ENCODE assay signal across 25 mouse cellular contexts in genomic region chr8:28125021-28125420, GRCm38 (mm10).
"Had no signal": no experiment of that assay in that cellular context is flagged by ENCODE, and none has a peak within 500 bp of the region (broad histone marks: within the 10 kb centered on the region; RNA-seq: fewer than 3 reads in every experiment).

No protein-coding gene starts in this region.

- H3K4me1 ChIP-seq: limb, embryonic 10.5 days; limb, embryonic 13.5 days; liver, embryonic 12.5 days; liver, embryonic 15.5 days; lung, embryonic 15.5 days; megakaryocyte, embryonic 14.5 days; midbrain, embryonic 10.5 days; midbrain, embryonic 13.5 days; neural tube, embryonic 12.5 days; neural tube, embryonic 15.5 days had no signal

- H3K9me3 ChIP-seq: limb, embryonic 10.5 days; limb, embryonic 13.5 days; liver, embryonic 12.5 days; liver, embryonic 15.5 days; lung, embryonic 15.5 days; megakaryocyte, embryonic 14.5 days; midbrain, embryonic 10.5 days; midbrain, embryonic 13.5 days; neural tube, embryonic 12.5 days; neural tube, embryonic 15.5 days had no signal

- H3K27me3 ChIP-seq: limb, embryonic 13.5 days; liver, embryonic 12.5 days; liver, embryonic 15.5 days; lung, embryonic 15.5 days; megakaryocyte, embryonic 14.5 days; midbrain, embryonic 13.5 days; neural tube, embryonic 12.5 days; neural tube, embryonic 15.5 days had no signal

- H3K27ac ChIP-seq: left cerebral cortex, adult 2 months; limb, embryonic 10.5 days; limb, embryonic 13.5 days; liver, embryonic 12.5 days; liver, embryonic 15.5 days; lung, embryonic 15.5 days; midbrain, embryonic 10.5 days; midbrain, embryonic 13.5 days; neural tube, embryonic 12.5 days; neural tube, embryonic 15.5 days; stomach, postnatal 0 days had no signal

- ATAC-seq: liver, embryonic 12.5 days; midbrain, embryonic 13.5 days had no signal

- H3K4me2 ChIP-seq: limb, embryonic 13.5 days; liver, embryonic 12.5 days; liver, embryonic 15.5 days; lung, embryonic 15.5 days; midbrain, embryonic 13.5 days; neural tube, embryonic 12.5 days; neural tube, embryonic 15.5 days had no signal

- DNase-seq: kidney, postnatal 10 days; kidney, postnatal 36 days; layer of hippocampus, postnatal 36 days; liver; lung, adult 18-20 months; lung, postnatal 10 days; lung, postnatal 36 days; right cerebral cortex, adult 18-20 months; right cerebral cortex, postnatal 14 days; right cerebral cortex, postnatal 4 days; thymus, adult 2 months; thymus, postnatal 14 days; thymus, postnatal 4 days had no signal

- H3K4me3 ChIP-seq: left cerebral cortex, adult 2 months; limb, embryonic 10.5 days; limb, embryonic 13.5 days; liver, embryonic 12.5 days; liver, embryonic 15.5 days; lung, embryonic 15.5 days; megakaryocyte, embryonic 14.5 days; midbrain, embryonic 10.5 days; midbrain, embryonic 13.5 days; neural tube, embryonic 12.5 days; neural tube, embryonic 15.5 days had no signal

- H3K36me3 ChIP-seq: limb, embryonic 10.5 days; limb, embryonic 13.5 days; liver, embryonic 12.5 days; liver, embryonic 15.5 days; lung, embryonic 15.5 days; midbrain, embryonic 10.5 days; midbrain, embryonic 13.5 days; neural tube, embryonic 12.5 days; neural tube, embryonic 15.5 days had no signal

- H3K9ac ChIP-seq: limb, embryonic 13.5 days; liver, embryonic 12.5 days; liver, embryonic 15.5 days; lung, embryonic 15.5 days; midbrain, embryonic 13.5 days; neural tube, embryonic 12.5 days; neural tube, embryonic 15.5 days had no signal
